Mouse (Mus musculus) heart, postnatal 25 days (tissue): Measurements from ENCODE around the gene Cgn. TPM values are rescaled to one million over a fixed set of nuclear protein-coding genes. Genes with fewer than 3 reads are reported as not detected.
"Not testable (repeated sequence)": the region's sequence is repeated elsewhere in the genome, so short reads cannot be mapped to it uniquely, and the experiment has no call there.

ENCODE experiments used
- DNase-seq: peaks from one replicate; pipeline ENCODE4 v3.0.0; 2022; ENCODE audit warnings: low spot score
- intact Hi-C: fragments of 180-260 bp; cut with DNase I; formaldehyde crosslinking; loops from one replicate; pipeline ENCODE4 v1.15.1; 2025
- total RNA-seq, 2 experiments: library from RNA; stranded (reverse); gene quantifications; 2 replicates each; pipeline ENCODE4 v1.2.3; 2021

The Cgn gene
- total RNA-seq, 2 experiments from 2014 or later: 0.60 to 0.92 TPM

DNA sequence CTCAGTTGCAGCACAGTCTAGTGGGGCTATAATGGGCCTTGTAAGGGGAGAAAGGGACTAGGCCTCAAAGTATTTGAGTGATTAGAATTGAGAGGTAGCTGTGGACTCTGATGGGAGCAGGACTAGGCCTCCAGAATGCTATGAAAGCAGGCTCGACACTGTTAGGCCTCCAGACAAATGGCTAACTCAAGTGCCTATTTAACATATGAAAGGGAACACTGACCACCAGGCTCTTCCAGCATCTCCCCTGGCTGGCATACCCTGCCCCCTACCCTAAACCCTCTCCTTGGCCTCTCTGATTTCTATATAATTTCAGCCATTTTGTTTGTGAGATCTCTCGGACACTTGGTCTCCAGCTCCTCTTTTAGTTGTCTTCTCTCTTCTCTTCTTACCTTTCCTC, 8.1 kb upstream of the Cgn start:
- intact Hi-C loops: no loop called here
- DNase-seq: no peak

DNA sequence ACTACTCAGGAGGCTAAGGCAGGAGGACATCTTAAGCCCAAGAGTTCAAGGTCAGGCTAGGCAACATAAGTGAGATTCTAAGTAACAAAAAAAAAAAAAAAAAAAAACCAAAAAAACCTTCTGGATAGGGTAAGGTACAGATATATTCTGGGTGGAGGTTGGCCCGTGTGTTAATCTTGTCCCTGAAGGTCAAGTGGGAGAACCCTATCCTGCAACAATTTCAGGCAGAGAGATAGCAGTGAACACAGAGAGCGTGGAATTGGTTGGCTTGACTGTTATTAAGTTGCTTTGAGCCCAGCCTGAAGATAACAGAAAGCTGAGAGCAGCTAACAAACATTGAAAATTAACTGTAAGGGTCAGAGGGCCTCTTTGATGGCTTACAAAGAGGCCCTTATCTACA, 7.4 kb upstream of the Cgn start:
- intact Hi-C loops: no loop called here

DNA sequence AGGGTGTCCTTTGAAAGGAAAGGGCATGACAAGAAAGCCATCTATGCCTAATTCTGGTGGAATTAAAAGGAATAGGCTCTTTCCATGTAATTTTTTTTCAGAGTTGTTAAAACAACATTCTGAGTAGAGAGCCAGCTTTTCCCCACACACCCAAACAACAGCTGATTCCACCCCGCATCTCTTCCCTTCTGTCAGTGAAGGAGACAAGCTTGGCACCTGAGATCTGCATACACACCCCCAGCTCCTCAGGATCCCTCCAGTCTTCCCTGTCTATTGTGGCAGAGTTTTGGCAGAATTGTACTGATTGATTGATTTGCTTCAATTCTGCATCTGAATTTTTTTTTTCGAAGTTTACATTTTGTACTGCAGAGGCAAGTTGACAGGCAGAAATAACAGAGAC, 6.0 kb upstream of the Cgn start:
- intact Hi-C loops: no loop called here
- no peak for DNase-seq

More for the DNA sequence above, 7.4 kb upstream of the Cgn start:
- no peak for DNase-seq

DNA sequence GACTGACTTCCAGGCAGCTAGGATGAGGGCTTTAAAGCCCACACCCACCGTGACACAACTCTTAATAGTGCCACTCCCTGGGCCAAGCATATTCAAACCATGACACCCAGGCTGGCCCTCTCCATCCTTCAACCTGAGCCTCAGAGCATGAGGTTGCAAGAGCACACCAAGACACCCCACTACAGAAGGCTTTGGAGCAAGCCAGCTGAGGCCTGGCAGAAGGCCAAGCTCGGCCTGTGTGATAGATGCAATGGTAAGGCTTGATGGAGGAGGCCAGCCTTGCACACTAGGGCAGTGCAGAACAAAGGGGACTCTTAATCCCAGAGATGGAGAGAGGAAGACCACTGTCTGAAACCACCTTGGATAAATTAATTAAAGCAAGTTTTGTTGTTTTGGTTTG, 3.2 kb upstream of the Cgn start:
- intact Hi-C loops: no loop called here
- DNase-seq: no peak

DNA sequence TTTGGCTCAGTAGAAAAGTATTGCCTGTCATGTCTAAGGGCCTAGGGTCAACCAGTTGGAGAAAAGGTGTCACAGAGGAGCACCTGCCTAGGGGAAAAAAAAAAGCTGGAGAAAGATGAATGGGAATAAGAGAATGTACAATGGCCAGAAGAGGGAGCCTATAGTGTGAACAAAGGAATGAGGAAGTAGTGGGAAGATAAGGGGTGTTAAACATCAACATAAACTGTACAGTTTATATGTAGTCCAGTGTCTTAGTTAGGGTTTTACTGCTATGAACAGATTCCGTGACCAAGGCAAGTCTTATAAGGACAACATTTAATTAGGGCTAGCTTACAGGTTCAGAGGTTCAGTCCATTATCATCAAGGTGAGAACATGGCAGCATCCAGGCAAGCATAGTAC, 2.8 kb upstream of the Cgn start:
- intact Hi-C loops: no loop called here
- no peak for DNase-seq

DNA sequence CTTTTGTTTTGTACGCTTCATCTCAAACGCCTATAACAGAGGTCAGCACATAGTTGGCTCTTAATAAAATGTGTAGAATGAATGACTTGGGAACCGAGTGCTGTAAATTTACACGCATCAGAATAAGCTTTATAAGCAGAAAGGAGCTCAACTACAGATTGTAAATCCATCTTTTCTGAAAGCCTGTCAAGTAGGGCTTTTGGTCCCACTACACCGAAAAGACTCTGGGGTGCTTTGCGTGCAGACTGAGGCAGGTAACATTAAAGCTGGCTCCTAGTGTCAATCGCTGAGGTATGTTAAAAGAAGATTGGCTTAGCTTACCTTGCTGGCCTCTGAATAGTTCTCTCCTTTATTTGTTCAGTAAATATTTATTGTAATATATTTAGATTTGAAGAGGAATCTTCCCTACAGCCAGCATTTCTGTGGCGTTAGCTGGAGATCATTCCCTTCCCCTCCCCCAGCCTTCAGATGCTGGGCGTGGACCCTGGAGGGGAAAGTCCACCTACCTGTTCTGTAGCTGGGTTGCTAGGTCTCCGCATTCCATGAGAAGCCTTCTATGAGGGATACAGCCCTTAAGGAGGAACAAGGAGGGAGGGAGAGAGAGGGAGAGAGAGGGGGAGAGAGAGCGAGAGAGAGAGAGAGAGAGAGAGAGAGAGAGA, 959 bp upstream of the Cgn start:
- intact Hi-C loops: no loop called here
- no peak for DNase-seq

DNA sequence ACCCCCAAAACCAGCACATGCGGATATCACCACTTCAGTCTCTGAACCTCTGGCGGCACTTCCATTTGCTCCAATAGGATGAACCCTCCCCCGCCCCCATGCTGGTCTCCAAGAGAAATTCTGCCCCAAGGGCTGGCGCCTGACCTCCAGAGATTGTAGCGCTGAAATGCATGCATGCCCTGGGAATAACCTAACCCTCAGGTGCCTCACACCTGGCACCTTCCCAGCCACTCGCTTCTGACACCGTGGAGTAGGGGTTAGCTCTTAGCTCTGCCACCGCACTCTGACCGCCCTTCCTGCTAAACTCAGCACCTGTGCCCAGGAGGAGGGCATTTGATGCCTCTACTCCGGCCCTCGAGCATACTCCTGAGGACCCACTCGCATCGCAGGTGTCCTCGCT, 334 bp downstream of the Cgn start:
- intact Hi-C loops: no loop called here
- DNase-seq: no peak

DNA sequence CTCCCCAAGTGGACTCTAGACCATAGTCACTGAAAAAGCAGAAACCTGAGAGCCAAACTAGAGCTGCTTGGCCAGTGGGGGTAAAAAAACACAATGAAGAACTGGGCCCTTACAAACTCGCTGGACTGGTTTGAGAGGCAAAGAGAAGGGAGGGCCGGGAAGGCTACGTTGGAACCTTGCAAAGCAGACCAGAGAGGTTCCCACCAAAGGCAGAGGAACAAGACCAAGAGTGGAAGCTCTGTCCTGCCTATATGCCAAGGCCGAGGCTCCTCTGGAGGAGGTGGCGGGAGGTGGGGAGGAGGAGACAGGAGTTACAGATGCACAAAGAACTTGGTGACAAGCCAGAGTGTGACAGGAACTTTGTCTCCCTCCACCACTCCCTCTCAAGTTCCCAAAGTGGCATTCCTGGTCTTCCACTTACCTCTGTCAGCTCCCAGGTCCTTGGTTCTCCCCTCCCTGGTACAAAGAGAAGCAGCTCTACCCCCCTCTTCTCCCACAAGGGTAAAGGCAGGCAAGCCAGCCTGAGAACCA, 2.1 kb downstream of the Cgn start:
- intact Hi-C loops: no loop called here
- no peak for DNase-seq

DNA sequence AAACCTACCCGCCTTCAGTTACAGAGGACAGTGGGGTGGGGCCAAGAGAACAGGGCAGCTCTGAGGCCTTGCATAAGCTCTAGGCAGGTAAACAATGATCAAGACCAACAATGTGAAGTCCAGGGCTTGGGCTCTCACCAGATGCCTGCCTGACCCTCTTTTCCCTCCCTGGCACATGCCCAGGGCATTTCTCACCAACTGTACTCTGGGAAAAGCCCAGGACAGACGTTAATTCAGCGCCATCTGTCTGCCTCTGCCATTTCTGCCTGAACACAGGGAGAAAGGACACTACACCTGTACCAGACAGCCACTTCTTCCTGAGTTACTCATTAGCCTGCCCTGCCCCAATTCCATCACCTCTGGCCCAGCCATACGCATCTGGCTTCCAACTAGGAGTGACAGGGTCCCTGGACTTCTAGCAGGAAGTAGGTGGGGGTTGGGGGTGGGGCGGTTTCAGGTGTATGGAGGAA, 2.8 kb downstream of the Cgn start:
- DNase-seq: no peak
- intact Hi-C loops: no loop called here

DNA sequence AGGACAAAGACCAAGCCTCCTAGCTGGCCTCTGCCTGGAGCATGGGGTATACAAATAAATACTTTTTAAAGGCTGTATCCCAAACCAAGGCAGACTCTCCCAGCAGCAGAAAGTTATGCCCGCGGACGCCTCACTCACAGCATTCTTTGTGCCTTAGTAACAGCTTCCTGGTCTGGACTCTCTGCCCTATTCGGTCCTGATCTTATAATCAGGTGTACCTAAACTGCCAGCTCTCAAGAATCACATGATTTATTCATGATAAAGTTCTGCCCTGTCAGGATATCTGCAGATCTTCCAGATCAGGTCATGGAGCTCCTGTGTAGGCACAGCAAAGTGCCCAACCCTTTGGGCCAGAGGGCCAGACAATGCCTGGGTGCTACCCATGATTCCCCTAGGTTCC, 3.4 kb downstream of the Cgn start:
- intact Hi-C loops: no loop called here
- DNase-seq: no peak

DNA sequence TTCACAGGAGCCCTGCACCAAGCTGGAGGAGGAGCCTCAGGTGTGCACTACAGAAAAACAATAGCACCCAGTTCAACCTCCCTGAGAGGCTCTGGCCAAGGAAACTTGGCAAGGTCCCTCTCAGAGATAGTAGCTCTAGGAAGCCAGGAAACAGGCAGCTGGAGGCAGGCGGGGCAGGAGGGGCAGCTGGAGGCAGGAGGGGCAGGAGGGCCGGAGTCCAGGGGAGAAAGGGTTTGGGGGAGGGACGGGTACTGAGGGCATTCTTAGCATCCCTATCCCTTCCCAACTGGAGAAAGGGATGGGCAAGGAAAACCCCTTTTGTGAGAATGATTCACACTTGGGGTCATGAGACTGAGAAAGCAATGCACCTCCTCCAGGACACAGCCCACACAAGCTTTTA, 4.9 kb downstream of the Cgn start:
- intact Hi-C loops: no loop called here
- no peak for DNase-seq

DNA sequence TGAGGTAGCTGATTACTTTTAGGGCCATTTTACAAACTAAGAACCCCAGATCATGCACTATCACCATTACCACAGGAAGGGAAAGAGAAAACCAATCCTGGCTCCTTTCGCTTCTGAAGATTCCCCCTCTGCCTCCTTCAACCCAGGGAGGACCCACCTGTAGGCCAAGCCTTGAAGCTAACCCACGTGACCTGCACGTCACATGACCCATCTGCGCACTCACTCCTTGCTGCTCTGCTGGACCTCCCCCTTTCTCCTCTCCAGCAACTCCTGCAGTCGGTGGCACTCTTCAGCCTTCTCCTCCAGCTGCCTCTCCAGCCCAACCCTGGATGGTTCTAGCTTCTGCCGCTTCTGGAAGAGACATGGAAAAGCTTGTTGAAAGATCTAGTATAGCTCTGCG, 10.4 kb downstream of the Cgn start:
- DNase-seq: no peak
- intact Hi-C loops: no loop called here

DNA sequence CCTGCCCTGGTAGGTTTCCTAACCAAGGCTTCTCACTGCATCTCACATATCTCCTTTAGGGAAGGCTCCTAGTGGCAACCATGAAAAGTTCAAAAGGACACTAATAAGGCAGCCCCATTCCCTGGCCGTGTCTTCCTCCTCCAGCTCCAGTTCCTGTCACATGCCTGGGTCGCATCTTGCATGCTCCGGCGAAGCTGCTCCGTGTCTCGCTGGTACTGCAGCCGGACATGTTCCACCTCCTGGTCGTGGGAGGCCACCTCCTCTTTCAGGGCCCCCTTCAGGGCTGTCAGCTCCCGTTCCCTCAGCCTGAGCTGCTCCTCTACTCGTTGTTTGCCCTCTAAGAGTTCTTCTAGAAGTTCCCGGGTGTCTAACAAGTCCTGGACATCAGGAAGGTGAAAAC, 12.3 kb downstream of the Cgn start:
- no peak for DNase-seq
- intact Hi-C loops: no loop called here

DNA sequence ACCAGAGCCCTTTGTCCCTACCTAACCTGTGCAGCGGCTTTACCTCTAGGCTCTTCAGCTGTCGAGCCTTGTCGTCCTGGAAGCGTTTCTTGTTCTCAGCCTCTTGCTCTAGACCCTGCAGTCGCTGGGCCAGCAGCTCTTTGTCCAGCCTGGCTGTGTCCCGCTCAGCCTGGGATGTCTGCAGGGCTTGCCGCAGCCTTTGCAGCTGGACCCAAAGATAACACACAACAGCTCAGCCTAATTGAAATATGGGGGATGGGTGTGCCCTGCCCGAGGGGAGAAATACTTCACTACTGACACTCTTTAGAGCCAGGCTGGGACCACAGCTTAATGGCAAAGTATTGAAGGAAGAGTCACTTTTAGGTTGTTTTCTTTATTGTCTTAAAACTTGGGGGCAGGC, 20.8 kb downstream of the Cgn start:
- intact Hi-C loops, DNase-seq: not testable (repeated sequence)

DNA sequence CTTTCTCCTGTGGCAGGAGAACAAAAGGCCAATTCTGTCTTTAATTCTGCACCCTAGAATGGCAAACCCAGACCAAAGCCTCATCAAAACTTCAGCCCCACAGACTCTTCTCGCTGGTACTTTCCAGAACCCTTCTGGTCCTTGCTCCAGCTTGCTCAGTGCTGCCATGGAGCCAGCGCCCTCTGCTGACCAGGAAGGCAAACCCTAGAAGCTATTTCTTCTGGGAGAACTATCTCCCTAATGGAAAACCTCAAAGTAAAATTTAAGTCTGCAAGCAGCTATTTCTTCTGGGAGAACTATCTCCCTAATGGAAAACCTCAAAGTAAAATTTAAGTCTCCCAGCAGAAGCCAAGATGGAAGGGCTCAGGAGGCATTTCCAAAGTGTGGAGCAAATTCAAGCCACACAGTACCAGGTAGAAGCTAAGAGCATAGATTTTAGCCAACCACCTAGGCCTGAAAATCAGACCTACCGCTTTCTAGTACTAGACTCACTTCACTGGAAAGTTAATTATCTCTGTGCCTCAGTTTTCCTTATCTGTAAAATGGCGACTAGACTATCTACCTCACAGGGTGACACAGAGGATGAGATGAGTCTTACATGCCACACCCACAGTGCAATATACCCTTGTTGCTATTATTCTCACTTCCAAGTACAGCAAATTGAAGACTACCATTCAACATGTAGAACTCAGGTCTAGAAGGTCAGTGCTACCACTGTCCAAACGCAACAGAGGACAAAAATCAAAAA, 21.6 kb downstream of the Cgn start:
- intact Hi-C loops, DNase-seq: not testable (repeated sequence)

DNA sequence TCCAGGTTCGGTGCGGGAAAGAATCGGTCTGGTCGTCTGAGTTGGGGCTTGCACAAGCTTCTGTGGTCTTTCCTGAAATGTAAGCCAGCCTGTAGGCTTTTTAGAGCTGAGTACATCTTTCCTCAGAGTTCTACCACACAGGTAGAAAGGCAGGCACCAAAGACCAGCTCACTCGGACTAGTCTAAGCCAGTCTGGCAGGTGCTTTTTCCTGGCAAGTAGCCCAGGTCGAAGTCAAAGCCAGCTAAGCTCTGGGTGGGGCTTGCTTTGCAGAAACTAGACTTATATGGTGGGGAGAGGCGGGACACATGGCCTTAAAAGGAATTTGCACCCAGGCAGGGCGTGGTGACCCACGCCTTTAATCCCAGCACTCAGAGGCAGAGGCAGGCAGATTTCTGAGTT, 27.9 kb downstream of the Cgn start:
- DNase-seq, intact Hi-C loops: not testable (repeated sequence)

DNA sequence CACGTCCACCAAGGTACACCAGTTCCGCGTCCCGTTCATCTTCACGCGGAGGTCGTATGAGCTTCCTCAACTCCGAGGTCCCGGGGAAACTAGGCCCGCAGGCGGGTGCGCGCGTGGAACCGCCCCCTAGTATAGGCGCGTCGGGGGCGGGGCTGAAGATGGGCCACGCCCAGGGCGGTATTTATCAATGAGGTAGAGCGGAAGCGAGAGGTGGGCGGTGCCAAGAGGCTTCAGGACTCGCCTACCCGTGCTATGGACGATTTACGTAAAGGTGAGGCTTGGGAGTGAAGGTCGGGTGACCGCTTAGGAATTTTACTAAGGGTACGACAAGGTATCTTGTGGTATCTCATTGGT, 28.3 kb downstream of the Cgn start:
- intact Hi-C loops, DNase-seq: not testable (repeated sequence)

DNA sequence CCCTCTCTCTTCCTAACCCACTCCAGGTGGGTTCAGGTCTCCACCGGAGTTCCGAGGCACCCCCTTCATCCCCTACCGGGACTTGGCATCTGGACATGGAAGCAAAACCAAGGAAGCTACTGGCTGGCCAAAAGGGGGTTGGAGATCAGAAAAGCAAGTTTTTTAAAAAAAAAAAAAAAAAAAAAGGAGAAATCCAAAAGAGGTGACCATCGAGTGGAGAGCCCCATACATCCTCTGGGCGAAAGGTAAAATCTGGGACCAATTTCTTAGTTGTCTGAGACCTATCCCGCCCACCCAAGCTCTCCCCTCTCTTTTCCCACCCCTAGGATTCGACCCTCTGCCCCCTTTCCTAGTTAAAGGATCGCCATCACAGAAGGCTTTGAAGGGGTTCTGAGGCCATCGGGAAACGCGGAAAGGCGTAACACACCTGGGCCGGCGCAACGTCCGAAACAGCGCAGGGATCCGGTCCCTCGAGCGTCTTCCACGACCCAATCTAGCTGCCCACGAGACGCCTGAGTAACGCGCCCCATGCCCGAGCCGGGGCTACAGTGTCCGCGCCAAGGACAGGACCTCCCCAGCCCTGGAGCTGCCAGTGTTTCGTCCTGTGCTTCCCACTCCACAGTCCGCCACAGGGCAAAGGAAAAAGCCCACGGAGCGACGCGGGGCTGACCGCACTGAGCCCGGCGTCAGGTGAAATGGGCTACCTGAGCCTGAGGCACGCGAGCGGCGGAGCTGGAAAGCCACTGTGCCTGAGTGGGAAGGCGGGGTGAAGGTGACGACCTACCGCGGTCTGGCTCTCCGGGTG, 28.8 kb downstream of the Cgn start:
- intact Hi-C loops: not testable (repeated sequence)

DNA sequence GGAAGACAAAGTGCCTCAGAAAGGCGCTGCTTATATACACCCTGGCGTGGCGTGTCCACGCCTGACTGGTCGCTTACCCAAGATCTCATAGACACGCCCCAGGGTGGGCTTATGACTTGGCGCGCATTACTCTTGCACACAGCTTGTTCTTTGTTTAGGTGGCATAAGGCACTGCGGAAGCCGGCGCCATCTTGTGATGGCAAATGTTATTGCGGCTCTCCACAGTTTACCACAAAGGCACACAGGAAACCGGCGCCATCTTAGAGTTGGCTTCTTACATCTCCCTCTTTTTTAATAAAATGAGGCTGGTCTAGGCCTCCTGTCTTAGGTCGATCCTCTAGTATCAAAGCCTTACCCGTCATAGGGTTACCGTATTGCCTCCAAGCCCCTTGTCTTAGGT, 40.6 kb downstream of the Cgn start:
- intact Hi-C loops: no loop called here
- DNase-seq: no peak

More for the DNA sequence above, 28.8 kb downstream of the Cgn start:
- not testable (repeated sequence) for DNase-seq

DNA sequence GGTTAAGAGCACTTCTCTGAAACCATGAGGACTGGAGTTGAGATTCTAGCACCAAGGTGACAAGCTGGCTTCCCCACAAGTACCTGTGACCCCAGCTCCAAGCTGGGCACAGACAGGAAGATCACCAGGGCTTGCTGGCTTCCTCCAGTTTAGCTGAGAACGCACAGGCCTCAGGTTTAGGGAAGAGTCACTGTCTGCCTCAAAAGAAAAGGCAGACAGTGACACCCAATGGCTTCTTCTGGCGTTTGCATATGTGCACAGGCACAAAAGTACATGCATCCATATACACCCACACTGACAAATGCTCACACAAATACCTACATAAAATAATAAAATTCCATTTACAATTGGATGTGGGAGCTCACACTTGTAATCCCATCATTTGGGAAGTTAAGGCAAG, 62.7 kb downstream of the Cgn start:
- intact Hi-C loops: loop anchor here (10.0 kb wide), 1 partner anchor 109 kb away; no protein-coding TSS in a partner anchor
- not testable (repeated sequence) for DNase-seq

DNA sequence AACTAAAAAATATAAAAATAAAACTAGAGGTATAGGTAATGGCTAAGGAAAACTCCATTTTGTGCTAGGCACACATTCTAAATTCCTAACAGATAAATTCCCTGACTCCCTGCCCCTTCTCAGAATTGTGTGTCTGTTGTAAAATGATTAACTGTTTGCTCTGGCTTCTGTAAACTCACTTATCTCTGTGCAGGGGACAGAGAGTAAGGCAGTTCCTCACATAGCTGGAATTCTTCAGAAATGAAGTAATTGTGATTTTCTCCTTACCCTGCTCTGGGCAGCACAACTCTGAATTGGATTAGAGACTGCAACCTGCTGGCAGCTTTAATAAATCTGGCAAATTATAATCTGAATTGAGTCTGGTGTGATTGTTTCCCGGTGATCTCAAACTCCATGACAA, 68.0 kb downstream of the Cgn start:
- intact Hi-C loops, DNase-seq: not testable (repeated sequence)
